Mouse (Mus musculus): Measurements from ENCODE around the gene Arl4a. TPM values are rescaled to one million over a fixed set of nuclear protein-coding genes. Genes with fewer than 3 reads are reported as not detected.

Arl4a gene
- polyA plus RNA-seq, 1 experiment from 2014 or later: 98.1 TPM

- ATAC-seq (no peak), DNase-seq (ENCODE audit: low spot score) (no peak)
- Histone ChIP-seq H3K4me1 (ENCODE audit: control insufficient read depth, insufficient read depth, low read length) (peaks cover 10% of the 10 kb centered on the region), H3K27ac (ENCODE audit: low read depth, low read length) (no peak overlapping the region), H3K9me3 (replicated peaks; ENCODE audit: control insufficient read depth, low read length) (no peaks in the 10 kb centered on the region), H3K27me3 (replicated peaks; ENCODE audit: control insufficient read depth, insufficient read depth, low read length) (no peaks in the 10 kb centered on the region), H3K4me3 (ENCODE audit: low read depth, low read length) (no peak overlapping the region), H3K36me3 (ENCODE audit: control insufficient read depth, insufficient read depth, low read length) (no peaks in the 10 kb centered on the region), H3K9ac (ENCODE audit: low read length) (no peak overlapping the region), H3K4me2 (ENCODE audit: low read length) (0 out of 2 replicates have a peak overlapping the region, but pooled peaks have one; percentile 3)
- 8% methylated on average over 4 of the region's 4 CpGs for WGBS
Measured at GRCm38 (mm10) chr12:39997651-39998050, 40.2 kb downstream of the Arl4a start.

GRCm38 (mm10) chr12:39996015-39996414 is 41.8 kb downstream of the Arl4a start:
- no peak overlapping the region for H3K27ac ChIP-seq (ENCODE audit: low read depth, low read length)
- DNase-seq (ENCODE audit: low spot score): no peak

GRCm38 (mm10) chr12:39995609-39996008 is 42.2 kb downstream of the Arl4a start:
- Histone ChIP-seq H3K9me3 (replicated peaks; ENCODE audit: control insufficient read depth, low read length) (no peaks in the 10 kb centered on the region), H3K4me2 (ENCODE audit: low read length) (no peak overlapping the region), H3K4me3 (ENCODE audit: low read depth, low read length) (no peak overlapping the region), H3K9ac (ENCODE audit: low read length) (no peak overlapping the region), H3K4me1 (ENCODE audit: control insufficient read depth, insufficient read depth, low read length) (peaks cover 10% of the 10 kb centered on the region), H3K27me3 (replicated peaks; ENCODE audit: control insufficient read depth, insufficient read depth, low read length) (no peaks in the 10 kb centered on the region), H3K27ac (ENCODE audit: low read depth, low read length) (no peak overlapping the region), H3K36me3 (ENCODE audit: control insufficient read depth, insufficient read depth, low read length) (no peaks in the 10 kb centered on the region)
- WGBS: 79% methylated on average over 1 of the region's 1 CpGs
- no peak for ATAC-seq
- no peak for DNase-seq (ENCODE audit: low spot score)

More at GRCm38 (mm10) chr12:39996015-39996414, 41.8 kb downstream of the Arl4a start:
- 88% methylated on average over 5 of the region's 5 CpGs for WGBS
- ATAC-seq: no peak
- H3K4me3 ChIP-seq (ENCODE audit: low read depth, low read length): no peak overlapping the region
- H3K4me1 ChIP-seq (ENCODE audit: control insufficient read depth, insufficient read depth, low read length): peaks cover 10% of the 10 kb centered on the region
- H3K36me3 ChIP-seq (ENCODE audit: control insufficient read depth, insufficient read depth, low read length): no peaks in the 10 kb centered on the region
- no peaks in the 10 kb centered on the region for H3K9me3 ChIP-seq (replicated peaks; ENCODE audit: control insufficient read depth, low read length)
- H3K4me2 ChIP-seq (ENCODE audit: low read length): no peak overlapping the region
- no peak overlapping the region for H3K9ac ChIP-seq (ENCODE audit: low read length)
- no peaks in the 10 kb centered on the region for H3K27me3 ChIP-seq (replicated peaks; ENCODE audit: control insufficient read depth, insufficient read depth, low read length)

DNA sequence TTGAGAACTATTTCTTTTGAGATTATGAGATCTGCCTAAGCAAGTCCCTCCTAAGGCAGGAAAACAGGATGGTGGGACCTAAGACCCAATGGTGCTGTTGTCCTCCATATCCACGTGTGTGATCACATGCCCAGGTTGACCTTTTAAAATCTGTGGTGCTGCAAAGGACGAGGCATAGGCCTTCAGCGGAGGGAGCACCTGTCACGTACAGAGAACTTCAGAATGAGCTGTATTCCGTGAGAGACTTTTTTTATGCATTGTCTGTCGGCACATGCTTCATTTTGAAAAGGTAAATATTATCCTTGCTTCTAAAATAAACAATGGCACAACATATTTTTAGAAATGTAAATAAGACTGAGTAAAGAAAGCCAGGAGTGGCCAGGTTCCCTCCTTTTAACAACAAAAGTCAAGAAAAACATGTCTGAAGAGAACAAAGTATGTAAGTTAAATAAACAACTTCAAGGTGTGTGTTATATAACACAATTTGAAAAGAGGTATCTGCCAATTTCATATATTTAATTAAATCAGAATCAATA is 45.0 kb downstream of the Arl4a start:
- peaks cover 2% of the 10 kb centered on the region for H3K4me1 ChIP-seq (ENCODE audit: control insufficient read depth, insufficient read depth, low read length)
- no peaks in the 10 kb centered on the region for H3K36me3 ChIP-seq (ENCODE audit: control insufficient read depth, insufficient read depth, low read length)
- no peaks in the 10 kb centered on the region for H3K9me3 ChIP-seq (replicated peaks; ENCODE audit: control insufficient read depth, low read length)
- 82% methylated on average over 6 of the region's 6 CpGs for WGBS
- no peak overlapping the region for H3K4me2 ChIP-seq (ENCODE audit: low read length)
- ATAC-seq (no peak), DNase-seq (ENCODE audit: low spot score) (no peak)
- no peak overlapping the region for H3K9ac ChIP-seq (ENCODE audit: low read length)
- H3K27ac ChIP-seq (ENCODE audit: low read depth, low read length): no peak overlapping the region
- H3K4me3 ChIP-seq (ENCODE audit: low read depth, low read length): no peak overlapping the region
- H3K27me3 ChIP-seq (replicated peaks; ENCODE audit: control insufficient read depth, insufficient read depth, low read length): no peaks in the 10 kb centered on the region

- Histone ChIP-seq H3K4me1 (ENCODE audit: control insufficient read depth, insufficient read depth, low read length) (no peaks in the 10 kb centered on the region), H3K4me2 (ENCODE audit: low read length) (no peak overlapping the region), H3K9ac (ENCODE audit: low read length) (no peak overlapping the region), H3K4me3 (ENCODE audit: low read depth, low read length) (no peak overlapping the region), H3K27me3 (replicated peaks; ENCODE audit: control insufficient read depth, insufficient read depth, low read length) (no peaks in the 10 kb centered on the region), H3K9me3 (replicated peaks; ENCODE audit: control insufficient read depth, low read length) (no peaks in the 10 kb centered on the region), H3K36me3 (ENCODE audit: control insufficient read depth, insufficient read depth, low read length) (no peaks in the 10 kb centered on the region), H3K27ac (ENCODE audit: low read depth, low read length) (no peak overlapping the region)
- WGBS: 21% methylated on average over 4 of the region's 4 CpGs
- no peak for DNase-seq (ENCODE audit: low spot score)
- no peak for ATAC-seq
Measured at GRCm38 (mm10) chr12:39990830-39991780, 46.7 kb downstream of the Arl4a start.

GRCm38 (mm10) chr12:39989136-39989535 is 48.7 kb downstream of the Arl4a start:
- H3K9me3 ChIP-seq (replicated peaks; ENCODE audit: control insufficient read depth, low read length): no peaks in the 10 kb centered on the region

DNA sequence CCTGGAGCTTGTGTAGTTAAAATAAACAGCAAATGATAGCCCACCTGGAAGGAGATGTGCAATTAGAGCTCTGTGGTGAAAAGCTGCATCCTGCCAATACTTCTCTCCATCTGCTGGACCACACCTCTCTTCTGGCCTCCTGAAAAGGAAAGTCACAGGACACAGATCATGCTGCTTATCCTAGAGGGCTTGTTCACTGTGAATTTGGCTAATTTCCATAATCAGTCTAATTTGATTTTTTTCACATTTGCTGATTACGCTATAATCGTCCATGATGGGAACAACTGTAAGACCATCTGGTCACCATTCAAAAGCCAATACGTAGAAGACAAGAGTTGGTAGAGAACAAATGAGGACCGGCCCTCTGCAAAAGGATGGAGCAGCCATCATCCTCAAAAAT is 50.6 kb downstream of the Arl4a start:
- ATAC-seq (peak; percentile 32; the same call in 1 of the 2 replicates), DNase-seq (ENCODE audit: low spot score) (peak; percentile 16)
- Histone ChIP-seq H3K4me1 (ENCODE audit: control insufficient read depth, insufficient read depth, low read length) (no peaks in the 10 kb centered on the region), H3K27me3 (replicated peaks; ENCODE audit: control insufficient read depth, insufficient read depth, low read length) (no peaks in the 10 kb centered on the region), H3K9me3 (replicated peaks; ENCODE audit: control insufficient read depth, low read length) (no peaks in the 10 kb centered on the region), H3K4me2 (ENCODE audit: low read length) (no peak overlapping the region), H3K4me3 (ENCODE audit: low read depth, low read length) (no peak overlapping the region), H3K27ac (ENCODE audit: low read depth, low read length) (no peak overlapping the region), H3K9ac (ENCODE audit: low read length) (no peak overlapping the region), H3K36me3 (ENCODE audit: control insufficient read depth, insufficient read depth, low read length) (no peaks in the 10 kb centered on the region)
- 75% methylated on average over 4 of the region's 4 CpGs for WGBS

More at GRCm38 (mm10) chr12:39989136-39989535, 48.7 kb downstream of the Arl4a start:
- no peaks in the 10 kb centered on the region for H3K4me1 ChIP-seq (ENCODE audit: control insufficient read depth, insufficient read depth, low read length)
- no peak overlapping the region for H3K27ac ChIP-seq (ENCODE audit: low read depth, low read length)
- no peaks in the 10 kb centered on the region for H3K27me3 ChIP-seq (replicated peaks; ENCODE audit: control insufficient read depth, insufficient read depth, low read length)
- H3K36me3 ChIP-seq (ENCODE audit: control insufficient read depth, insufficient read depth, low read length): no peaks in the 10 kb centered on the region
- H3K4me3 ChIP-seq (ENCODE audit: low read depth, low read length): no peak overlapping the region
- H3K4me2 ChIP-seq (ENCODE audit: low read length): no peak overlapping the region
- DNase-seq (ENCODE audit: low spot score) (no peak), ATAC-seq (no peak)
- WGBS: 92% methylated on average over 4 of the region's 4 CpGs
- H3K9ac ChIP-seq (ENCODE audit: low read length): no peak overlapping the region

- ATAC-seq (no peak), DNase-seq (ENCODE audit: low spot score) (no peak)
- no peaks in the 10 kb centered on the region for H3K27me3 ChIP-seq (replicated peaks; ENCODE audit: control insufficient read depth, insufficient read depth, low read length)
- no peak overlapping the region for H3K4me3 ChIP-seq (ENCODE audit: low read depth, low read length)
- H3K9me3 ChIP-seq (replicated peaks; ENCODE audit: control insufficient read depth, low read length): no peaks in the 10 kb centered on the region
- H3K36me3 ChIP-seq (ENCODE audit: control insufficient read depth, insufficient read depth, low read length): no peaks in the 10 kb centered on the region
- H3K27ac ChIP-seq (ENCODE audit: low read depth, low read length): no peak overlapping the region
- no peak overlapping the region for H3K4me2 ChIP-seq (ENCODE audit: low read length)
- H3K4me1 ChIP-seq (ENCODE audit: control insufficient read depth, insufficient read depth, low read length): no peaks in the 10 kb centered on the region
- 95% methylated on average over 7 of the region's 7 CpGs for WGBS
- no peak overlapping the region for H3K9ac ChIP-seq (ENCODE audit: low read length)
Measured at GRCm38 (mm10) chr12:39985639-39986038, 52.2 kb downstream of the Arl4a start.

GRCm38 (mm10) chr12:39979792-39980191 is 58.0 kb downstream of the Arl4a start:
- Histone ChIP-seq H3K4me2 (ENCODE audit: low read length) (no peak overlapping the region), H3K36me3 (ENCODE audit: control insufficient read depth, insufficient read depth, low read length) (no peaks in the 10 kb centered on the region), H3K4me1 (ENCODE audit: control insufficient read depth, insufficient read depth, low read length) (peaks cover 8% of the 10 kb centered on the region; the same call in 1 of the 2 replicates), H3K4me3 (ENCODE audit: low read depth, low read length) (no peak overlapping the region), H3K9me3 (replicated peaks; ENCODE audit: control insufficient read depth, low read length) (no peaks in the 10 kb centered on the region), H3K27me3 (replicated peaks; ENCODE audit: control insufficient read depth, insufficient read depth, low read length) (no peaks in the 10 kb centered on the region), H3K9ac (ENCODE audit: low read length) (no peak overlapping the region), H3K27ac (ENCODE audit: low read depth, low read length) (no peak overlapping the region)
- ATAC-seq: no peak
- DNase-seq (ENCODE audit: low spot score): no peak
- 86% methylated on average over 1 of the region's 1 CpGs for WGBS
